Mouse (Mus musculus) midbrain, embryonic 10.5 days (tissue): ENCODE measurements around the gene D430019H16Rik. TPM values are rescaled to one million over a fixed set of nuclear protein-coding genes. Genes with fewer than 3 reads are reported as not detected.

ENCODE experiments used
- DNase-seq: peaks from one replicate; pipeline ENCODE4 v3.0.0-alpha.2; 2017; ENCODE audit warnings: low spot score
- H3K27ac ChIP-seq: fragments of 300-500 bp; sonication (generic); replicated peaks from 2 replicates; pipeline ENCODE4 v1.5.1; 2016; ENCODE audit warnings: mild to moderate bottlenecking
- H3K27me3 ChIP-seq: fragments of 300-500 bp; sonication (generic); 2 replicates; pipeline ENCODE4 v1.6.1; 2016; ENCODE audit warnings: low read depth, mild to moderate bottlenecking; ENCODE audit not compliant: poor library complexity, severe bottlenecking
- H3K36me3 ChIP-seq: fragments of 300-500 bp; sonication (generic); 2 replicates; pipeline ENCODE4 v1.6.1; 2016; ENCODE audit warnings: mild to moderate bottlenecking, moderate library complexity
- H3K4me1 ChIP-seq: fragments of 300-500 bp; sonication (generic); 2 replicates; pipeline ENCODE4 v1.6.1; 2016
- H3K4me3 ChIP-seq: fragments of 300-500 bp; sonication (generic); 2 replicates; pipeline ENCODE4 v1.5.1; 2016; ENCODE audit warnings: mild to moderate bottlenecking, moderate library complexity
- H3K9me3 ChIP-seq: fragments of 300-500 bp; sonication (generic); replicated peaks from 2 replicates; pipeline ENCODE4 v1.6.1; 2016; ENCODE audit warnings: mild to moderate bottlenecking
- WGBS: fragments of 180-500 bp; shearing (Covaris S2); methylation state at CpG from one replicate; pipeline ENCODE4 v1.1.7; 2016; 5-methylcytosine and 5-hydroxymethylcytosine counted together
- polyA plus RNA-seq: library from polyadenylated mRNA; unstranded; fragments of >200 nt; fragmentation: Nextera tagmentation; extraction: Ambion mirVana; gene quantifications from 2 replicates; pipeline ENCODE4 v1.2.1, GENCODE M21; 2016

D430019H16Rik gene
- polyA plus RNA-seq, 1 experiment from 2014 or later: 2.2 TPM

- no peaks in the 10 kb centered on the region for H3K27me3 ChIP-seq
- WGBS: 88% methylated on average over 3 of the region's 3 CpGs
Observed at GRCm38 (mm10) chr12:105526186-105526585, 72.5 kb downstream of the D430019H16Rik start.

GRCm38 (mm10) chr12:105526829-105527228, 73.2 kb downstream of the D430019H16Rik start:
- Histone ChIP-seq H3K4me1 (peaks cover 5% of the 10 kb centered on the region), H3K4me3 (no peak overlapping the region), H3K27ac (no peak overlapping the region), H3K9me3 (peaks cover 4% of the 10 kb centered on the region; the same call in 1 of the 2 replicates), H3K27me3 (no peaks in the 10 kb centered on the region), H3K36me3 (no peaks in the 10 kb centered on the region)
- no peak for DNase-seq
- WGBS: 77% methylated on average over 5 of the region's 5 CpGs

More at GRCm38 (mm10) chr12:105526186-105526585, 72.5 kb downstream of the D430019H16Rik start:
- Histone ChIP-seq H3K4me1 (no peaks in the 10 kb centered on the region), H3K36me3 (no peaks in the 10 kb centered on the region), H3K9me3 (peaks cover 4% of the 10 kb centered on the region; the same call in 1 of the 2 replicates), H3K27ac (no peak overlapping the region), H3K4me3 (no peak overlapping the region)
- no peak for DNase-seq

- Histone ChIP-seq H3K4me3 (no peak overlapping the region), H3K36me3 (no peaks in the 10 kb centered on the region), H3K27me3 (no peaks in the 10 kb centered on the region), H3K9me3 (no peaks in the 10 kb centered on the region), H3K27ac (no peak overlapping the region), H3K4me1 (peaks cover 11% of the 10 kb centered on the region)
- DNase-seq: no peak
- WGBS: 78% methylated on average over 9 of the region's 9 CpGs
Observed at GRCm38 (mm10) chr12:105529545-105529944, 75.9 kb downstream of the D430019H16Rik start.

GRCm38 (mm10) chr12:105531724-105532371, 78.2 kb downstream of the D430019H16Rik start:
- Histone ChIP-seq H3K4me1 (peaks cover 13% of the 10 kb centered on the region), H3K27me3 (no peaks in the 10 kb centered on the region), H3K9me3 (no peaks in the 10 kb centered on the region), H3K36me3 (no peaks in the 10 kb centered on the region), H3K27ac (no peak overlapping the region), H3K4me3 (no peak overlapping the region)
- WGBS: 46% methylated on average over 8 of the region's 8 CpGs
- DNase-seq: no peak

GRCm38 (mm10) chr12:105534842-105535241, 81.2 kb downstream of the D430019H16Rik start:
- 89% methylated on average over 4 of the region's 4 CpGs for WGBS
- H3K9me3 ChIP-seq: peaks cover 5% of the 10 kb centered on the region; the same call in 1 of the 2 replicates
- H3K4me1 ChIP-seq: peaks cover 13% of the 10 kb centered on the region
- H3K4me3 ChIP-seq: no peak overlapping the region
- no peak overlapping the region for H3K27ac ChIP-seq
- DNase-seq: no peak
- H3K36me3 ChIP-seq: no peaks in the 10 kb centered on the region
- H3K27me3 ChIP-seq: no peaks in the 10 kb centered on the region

- H3K9me3 ChIP-seq: peaks cover 5% of the 10 kb centered on the region; the same call in 1 of the 2 replicates
- WGBS: 77% methylated on average over 13 of the region's 13 CpGs
- no peak overlapping the region; the same call in 1 of the 2 replicates for H3K27ac ChIP-seq
- no peak overlapping the region for H3K4me3 ChIP-seq
- no peaks in the 10 kb centered on the region for H3K36me3 ChIP-seq
- H3K27me3 ChIP-seq: no peaks in the 10 kb centered on the region
- no peak for DNase-seq
- H3K4me1 ChIP-seq: peaks cover 14% of the 10 kb centered on the region
Observed at GRCm38 (mm10) chr12:105535968-105536760, 82.5 kb downstream of the D430019H16Rik start.

GRCm38 (mm10) chr12:105537162-105537561, 83.5 kb downstream of the D430019H16Rik start:
- WGBS: 79% methylated on average over 5 of the region's 5 CpGs
- no peaks in the 10 kb centered on the region for H3K27me3 ChIP-seq
- peaks cover 5% of the 10 kb centered on the region; the same call in 1 of the 2 replicates for H3K9me3 ChIP-seq
- H3K4me1 ChIP-seq: peaks cover 9% of the 10 kb centered on the region
- no peak overlapping the region for H3K27ac ChIP-seq
- no peaks in the 10 kb centered on the region for H3K36me3 ChIP-seq
- H3K4me3 ChIP-seq: no peak overlapping the region
- DNase-seq: no peak

- no peak for DNase-seq
- no peak overlapping the region for H3K27ac ChIP-seq
- 95% methylated on average over 10 of the region's 10 CpGs for WGBS
Observed at GRCm38 (mm10) chr12:105539649-105540048, 86.0 kb downstream of the D430019H16Rik start.

GRCm38 (mm10) chr12:105541590-105542402, 88.1 kb downstream of the D430019H16Rik start:
- H3K36me3 ChIP-seq: no peaks in the 10 kb centered on the region

More at GRCm38 (mm10) chr12:105539649-105540048, 86.0 kb downstream of the D430019H16Rik start:
- H3K4me3 ChIP-seq: no peak overlapping the region
- H3K4me1 ChIP-seq: peaks cover 6% of the 10 kb centered on the region
- H3K27me3 ChIP-seq: no peaks in the 10 kb centered on the region
- H3K9me3 ChIP-seq: peaks cover 5% of the 10 kb centered on the region; the same call in 1 of the 2 replicates
- H3K36me3 ChIP-seq: no peaks in the 10 kb centered on the region

GRCm38 (mm10) chr12:105542513-105542912, 88.9 kb downstream of the D430019H16Rik start:
- DNase-seq: no peak
- no peaks in the 10 kb centered on the region for H3K36me3 ChIP-seq
- peaks cover 21% of the 10 kb centered on the region for H3K4me1 ChIP-seq
- no peak overlapping the region for H3K4me3 ChIP-seq
- peaks cover 5% of the 10 kb centered on the region; the same call in 1 of the 2 replicates for H3K9me3 ChIP-seq
- 88% methylated on average over 3 of the region's 3 CpGs for WGBS
- H3K27ac ChIP-seq: no peak overlapping the region
- peaks cover 6% of the 10 kb centered on the region; the same call in 1 of the 2 replicates for H3K27me3 ChIP-seq

More at GRCm38 (mm10) chr12:105541590-105542402, 88.1 kb downstream of the D430019H16Rik start:
- Histone ChIP-seq H3K4me3 (no peak overlapping the region), H3K9me3 (peaks cover 5% of the 10 kb centered on the region; the same call in 1 of the 2 replicates), H3K27ac (no peak overlapping the region), H3K27me3 (no peaks in the 10 kb centered on the region), H3K4me1 (peaks cover 16% of the 10 kb centered on the region)
- 83% methylated on average over 12 of the region's 12 CpGs for WGBS
- DNase-seq: no peak
